Mouse (Mus musculus) activated CD4-positive, CD25-positive, alpha-beta regulatory T cell, adult 4 months (primary cell): ENCODE measurements at regions not wholly inside any gene's neighbourhood (a gene's known extent, or its start where the extent isn't known, plus 50 kb on each side); places are given as distances from the start of the nearest gene placed in this dataset.

Source experiments
- ATAC-seq: one replicate; pipeline ENCODE4 v1.8.0; 2017

DNA sequence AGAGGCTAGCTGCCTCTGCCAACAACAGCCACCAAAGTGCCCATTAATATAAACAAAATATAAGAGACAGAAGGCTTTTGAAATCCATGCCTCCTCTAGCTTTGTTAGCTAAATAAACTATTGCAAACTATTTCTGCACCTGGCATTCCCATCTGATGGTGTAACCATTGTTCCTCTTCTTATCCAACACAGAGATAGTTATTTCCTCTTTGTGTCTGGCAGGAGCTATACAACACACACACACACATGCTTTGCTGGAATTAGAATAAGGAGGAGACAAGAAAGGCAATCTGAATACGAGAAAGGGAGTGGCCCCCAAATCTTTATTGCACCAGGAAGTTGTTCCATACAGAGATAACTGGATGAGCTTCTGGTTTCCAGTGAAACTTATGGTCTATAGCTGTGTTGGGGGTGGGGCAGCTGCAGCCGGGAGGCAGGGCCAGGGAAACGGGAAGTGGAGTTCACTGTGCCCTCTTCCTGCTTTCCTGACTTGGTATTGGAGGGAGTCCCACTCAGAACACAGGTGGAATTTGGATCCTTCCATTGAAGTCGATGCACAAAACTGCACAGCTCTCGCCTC lies 64.0 kb upstream of the Zdhhc17 start:
- no peak for ATAC-seq

DNA sequence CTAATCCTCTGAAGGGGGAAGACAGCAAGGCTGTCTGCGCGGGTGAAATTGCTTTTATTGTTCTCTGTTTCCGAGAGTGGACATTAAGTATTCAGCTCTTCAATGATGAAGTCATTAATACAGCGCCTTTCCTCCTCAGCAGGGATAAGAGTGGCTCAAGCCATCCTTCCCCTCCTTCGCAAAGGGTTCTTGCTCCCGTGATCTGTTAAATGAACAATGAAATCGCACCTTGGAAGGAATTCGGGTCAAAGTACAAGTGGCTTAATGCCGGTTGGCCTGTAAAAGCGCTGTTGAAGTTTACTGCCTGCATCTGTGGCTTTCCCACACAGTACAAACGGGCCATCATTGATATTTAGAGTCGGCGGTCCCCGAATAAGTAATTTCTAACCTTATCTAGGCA lies 63.3 kb upstream of the Zdhhc17 start:
- no peak for ATAC-seq

- no peak for ATAC-seq
Measured at GRCm38 (mm10) chr10:111072554-111072909, 62.6 kb upstream of the Zdhhc17 start.

- ATAC-seq = no peak
Measured at GRCm38 (mm10) chr10:111071805-111072553, 62.0 kb upstream of the Zdhhc17 start.

GRCm38 (mm10) chr10:111066146-111066545 lies 56.2 kb upstream of the Zdhhc17 start:
- ATAC-seq = no peak

GRCm38 (mm10) chr10:111060626-111061025 lies 50.7 kb upstream of the Zdhhc17 start:
- no peak for ATAC-seq
